Mouse (Mus musculus) heart, embryonic 16.5 days (tissue): ENCODE measurements around the gene Kctd20. TPM values are rescaled to one million over a fixed set of nuclear protein-coding genes. Genes with fewer than 3 reads are reported as not detected.
A peak's percentile ranks its signal among the peaks of the same experiment; 100 is the strongest.

Experiments
- ATAC-seq: fragments of 200-750 bp; cut with Nextera tagmentation; replicated peaks from 2 replicates; pipeline ENCODE4 v1.8.0; 2017; ENCODE audit warnings: moderate number of reproducible peaks; ENCODE audit not compliant: insufficient read depth, low FRiP score; ENCODE audit errors: extremely low read depth
- H3K27ac ChIP-seq: fragments of 300-500 bp; sonication (generic); 2 replicates; pipeline ENCODE4 v1.5.1; 2014; ENCODE audit warnings: mild to moderate bottlenecking, low read length, control low read depth, moderate library complexity
- H3K27me3 ChIP-seq: fragments of 300-500 bp; sonication (generic); 2 replicates; pipeline ENCODE4 v1.6.1; 2014; ENCODE audit warnings: low read length, mixed read lengths; ENCODE audit not compliant: control insufficient read depth, insufficient read depth
- H3K36me3 ChIP-seq: fragments of 300-500 bp; sonication (generic); 2 replicates; pipeline ENCODE4 v1.6.1; 2014; ENCODE audit not compliant: control insufficient read depth, insufficient read depth
- H3K4me1 ChIP-seq: fragments of 300-500 bp; sonication (generic); 2 replicates; pipeline ENCODE4 v1.6.1; 2014; ENCODE audit warnings: low read length, mixed read lengths; ENCODE audit not compliant: control insufficient read depth, insufficient read depth
- H3K4me2 ChIP-seq: fragments of 300-500 bp; sonication (generic); 2 replicates; pipeline ENCODE4 v1.6.1; 2014; ENCODE audit warnings: low read depth, mild to moderate bottlenecking, control low read depth, low read length
- H3K4me3 ChIP-seq: fragments of 300-500 bp; sonication (generic); 2 replicates; pipeline ENCODE4 v1.5.1; 2014; ENCODE audit warnings: mild to moderate bottlenecking, control low read depth, low read length
- H3K9ac ChIP-seq: fragments of 300-500 bp; sonication (generic); 2 replicates; pipeline ENCODE4 v1.6.1; 2014; ENCODE audit warnings: low read length, control low read depth
- H3K9me3 ChIP-seq: fragments of 300-500 bp; sonication (generic); replicated peaks from 2 replicates; pipeline ENCODE4 v1.6.1; 2016; ENCODE audit warnings: low read length; ENCODE audit not compliant: control insufficient read depth
- WGBS: fragments of 180-500 bp; shearing (Covaris S2); extraction: QIAGEN DNeasy Blood & Tissue Kit; methylation state at CpG from one replicate; pipeline ENCODE4 v1.1.7; 2014; 5-methylcytosine and 5-hydroxymethylcytosine counted together
- polyA plus RNA-seq: library from polyadenylated mRNA; unstranded; fragments of >200 nt; fragmentation: Nextera tagmentation; extraction: Ambion mirVana; gene quantifications from 2 replicates; pipeline ENCODE4 v1.2.1, GENCODE M21; 2015

Kctd20 gene
- polyA plus RNA-seq, 1 experiment from 2014 or later = 56.8 TPM

DNA sequence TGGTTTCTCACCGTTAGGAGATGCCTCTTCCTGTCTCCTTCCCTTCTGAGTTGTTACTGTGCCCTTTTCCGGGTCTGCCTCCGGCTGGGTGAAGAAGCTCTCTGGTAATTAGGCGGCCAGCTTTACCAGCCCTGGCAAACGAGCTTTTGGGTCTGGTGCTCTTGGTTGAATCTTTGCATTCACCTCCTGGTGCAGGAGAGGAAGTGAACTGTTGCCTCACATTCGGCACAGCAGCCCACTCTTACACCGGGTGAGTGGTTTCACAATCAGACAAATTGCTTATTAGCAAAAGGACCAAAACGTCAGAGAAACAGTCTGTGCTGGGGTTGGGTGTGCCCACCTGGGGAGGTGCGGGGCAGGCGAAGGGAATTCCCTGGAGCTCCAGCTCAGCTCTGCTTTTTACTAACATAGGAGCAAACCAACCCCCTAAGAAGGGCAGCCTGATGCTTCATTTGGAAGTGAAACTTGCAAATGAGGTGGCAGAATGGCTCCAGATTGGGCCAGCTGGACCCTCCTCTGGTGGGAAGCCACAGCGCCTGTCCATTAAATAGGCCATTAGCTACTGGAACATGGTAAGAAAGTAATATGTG, 15.4 kb downstream of the Kctd20 start:
- Histone ChIP-seq H3K27ac (peak overlapping the region; percentile 35; the same call in 1 of the 2 replicates), H3K4me2 (no peak overlapping the region), H3K4me1 (no peaks in the 10 kb centered on the region), H3K9ac (no peak overlapping the region), H3K4me3 (no peak overlapping the region), H3K36me3 (peaks cover 72% of the 10 kb centered on the region), H3K9me3 (no peaks in the 10 kb centered on the region), H3K27me3 (no peaks in the 10 kb centered on the region)
- 66% methylated on average over 11 of the region's 11 CpGs for WGBS
- ATAC-seq = no peak

DNA sequence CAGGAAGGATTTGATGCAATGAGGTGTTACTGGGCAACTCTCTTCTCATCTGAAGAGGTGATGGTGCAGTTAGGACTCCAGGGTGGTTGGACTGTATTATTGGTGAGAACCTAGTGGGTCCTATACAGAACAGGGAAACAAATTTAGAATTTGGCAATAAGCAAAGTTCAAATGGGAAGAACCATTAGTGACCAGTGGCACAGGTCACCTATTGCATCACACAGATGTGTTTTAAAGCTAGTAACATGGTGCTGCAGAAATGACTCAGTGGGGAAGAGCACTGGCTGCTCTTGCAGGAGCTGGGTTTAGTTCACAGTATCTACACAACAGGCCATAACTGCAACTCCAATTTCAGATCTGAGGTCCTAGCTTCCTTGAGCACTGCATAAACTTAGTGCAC, 18.4 kb downstream of the Kctd20 start:
- H3K27ac ChIP-seq = no peak overlapping the region
- ATAC-seq = no peak
- H3K4me2 ChIP-seq = no peak overlapping the region
- H3K27me3 ChIP-seq = no peaks in the 10 kb centered on the region
- H3K4me1 ChIP-seq = no peaks in the 10 kb centered on the region
- H3K36me3 ChIP-seq = peaks cover 64% of the 10 kb centered on the region
- no peaks in the 10 kb centered on the region for H3K9me3 ChIP-seq
- no peak overlapping the region for H3K4me3 ChIP-seq
- H3K9ac ChIP-seq = no peak overlapping the region

DNA sequence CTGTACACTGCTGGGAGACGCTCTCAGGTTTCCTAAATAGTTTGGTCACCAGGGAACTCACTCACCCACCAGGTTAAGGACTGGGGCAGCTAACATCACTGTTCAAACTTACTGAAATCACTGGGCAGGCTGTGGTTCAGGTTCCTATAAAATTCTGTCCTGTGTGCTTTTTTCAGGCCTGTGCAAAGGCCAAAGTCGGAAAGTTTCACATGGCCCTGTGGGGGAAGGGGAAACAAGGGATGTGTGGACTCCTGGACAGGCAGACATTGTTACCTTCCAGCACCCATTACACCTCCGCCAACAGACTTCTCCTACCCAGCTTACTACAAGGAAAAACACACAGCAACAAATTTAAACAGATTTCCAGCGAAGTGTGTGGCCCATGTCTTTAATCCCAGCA, 27.3 kb downstream of the Kctd20 start:
- Histone ChIP-seq H3K9me3 (no peaks in the 10 kb centered on the region), H3K36me3 (peaks cover 57% of the 10 kb centered on the region), H3K4me2 (no peak overlapping the region), H3K4me1 (no peaks in the 10 kb centered on the region), H3K9ac (no peak overlapping the region), H3K27me3 (no peaks in the 10 kb centered on the region), H3K4me3 (no peak overlapping the region), H3K27ac (no peak overlapping the region)
- WGBS = 81% methylated on average over 4 of the region's 4 CpGs
- ATAC-seq = no peak

DNA sequence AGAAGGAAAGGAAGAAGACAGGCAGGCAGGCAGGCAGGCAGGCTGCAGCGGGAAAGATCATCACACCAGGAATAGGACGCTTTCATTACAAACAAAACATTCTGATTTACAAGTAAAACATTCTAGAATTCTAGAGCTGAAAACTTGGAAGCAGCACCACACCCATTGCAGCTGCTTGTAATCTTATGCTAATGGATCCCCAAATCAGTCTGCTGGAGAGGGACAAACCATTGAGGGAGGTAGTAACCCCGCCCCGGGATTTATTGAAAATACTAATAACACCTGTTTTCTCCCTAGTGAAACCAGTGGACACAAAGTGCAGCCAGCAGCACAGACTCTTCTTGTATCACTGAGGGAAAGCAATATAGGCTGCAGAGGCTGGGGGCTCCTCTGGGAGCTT, 29.3 kb downstream of the Kctd20 start:
- no peak for ATAC-seq
- Histone ChIP-seq H3K4me1 (no peaks in the 10 kb centered on the region), H3K4me3 (no peak overlapping the region), H3K27ac (no peak overlapping the region), H3K36me3 (peaks cover 45% of the 10 kb centered on the region), H3K9me3 (no peaks in the 10 kb centered on the region), H3K27me3 (no peaks in the 10 kb centered on the region), H3K9ac (no peak overlapping the region), H3K4me2 (no peak overlapping the region)
- WGBS = 85% methylated on average over 4 of the region's 4 CpGs

DNA sequence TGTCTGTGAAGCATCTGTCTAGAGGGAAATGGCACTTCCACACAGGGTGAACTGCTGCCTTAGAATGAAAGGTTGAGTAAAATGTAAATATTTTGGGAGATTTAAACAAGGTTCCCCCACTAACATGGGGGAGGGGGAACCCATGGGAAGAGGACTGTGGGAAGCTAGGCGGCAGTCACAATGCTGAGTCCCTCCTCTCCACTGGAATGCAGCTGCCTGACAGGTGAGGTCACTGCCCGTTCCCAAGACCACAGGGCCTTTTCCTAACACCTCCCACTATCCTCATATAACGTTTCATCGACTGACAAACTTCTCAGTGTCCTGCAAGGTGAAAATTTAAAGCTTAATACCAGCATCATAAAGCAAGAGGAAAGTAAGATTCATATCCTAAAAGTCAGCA, 30.8 kb downstream of the Kctd20 start:
- no peaks in the 10 kb centered on the region for H3K9me3 ChIP-seq
- no peaks in the 10 kb centered on the region for H3K4me1 ChIP-seq
- ATAC-seq = no peak
- H3K4me3 ChIP-seq = no peak overlapping the region
- no peaks in the 10 kb centered on the region for H3K27me3 ChIP-seq
- 18% methylated on average over 4 of the region's 4 CpGs for WGBS
- H3K9ac ChIP-seq = no peak overlapping the region
- H3K4me2 ChIP-seq = no peak overlapping the region
- peaks cover 52% of the 10 kb centered on the region for H3K36me3 ChIP-seq
- no peak overlapping the region for H3K27ac ChIP-seq

DNA sequence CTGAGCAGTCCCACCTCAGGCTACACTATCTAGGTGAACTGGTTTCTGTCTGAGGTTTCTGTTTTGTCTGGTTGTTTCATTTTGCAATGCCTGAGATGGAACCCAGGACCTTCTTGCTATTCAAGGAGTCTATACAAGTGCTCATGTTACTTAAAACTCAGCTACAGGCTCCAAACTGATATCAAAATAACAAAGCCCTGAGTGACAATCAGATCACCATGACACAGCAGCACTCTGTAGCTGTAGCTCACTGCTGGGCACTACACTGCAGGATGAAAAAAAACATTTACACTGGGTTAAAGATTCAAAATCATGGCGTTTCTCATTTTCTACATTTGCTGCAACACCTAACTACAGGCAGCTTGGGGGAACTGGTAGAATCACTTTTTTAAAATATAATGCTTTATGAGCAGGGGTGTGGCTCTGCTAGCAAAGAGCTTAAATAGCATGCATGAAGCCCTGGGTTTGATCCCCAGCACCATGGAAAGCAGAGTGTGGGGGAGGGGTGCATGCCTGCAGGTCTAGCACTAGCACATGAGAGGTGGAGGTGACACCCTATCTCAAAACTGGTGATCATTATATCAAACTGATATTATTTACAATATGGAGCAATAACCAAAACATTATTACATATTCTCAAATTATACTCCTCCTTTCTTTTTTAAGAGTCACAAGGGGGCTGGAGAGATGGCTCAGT, 33.1 kb downstream of the Kctd20 start:
- Histone ChIP-seq H3K4me3 (no peak overlapping the region), H3K9ac (no peak overlapping the region), H3K27me3 (no peaks in the 10 kb centered on the region), H3K36me3 (peaks cover 49% of the 10 kb centered on the region), H3K9me3 (no peaks in the 10 kb centered on the region), H3K4me2 (no peak overlapping the region), H3K27ac (no peak overlapping the region), H3K4me1 (no peaks in the 10 kb centered on the region)
- no peak for ATAC-seq
- 76% methylated on average over 1 of the region's 1 CpGs for WGBS

DNA sequence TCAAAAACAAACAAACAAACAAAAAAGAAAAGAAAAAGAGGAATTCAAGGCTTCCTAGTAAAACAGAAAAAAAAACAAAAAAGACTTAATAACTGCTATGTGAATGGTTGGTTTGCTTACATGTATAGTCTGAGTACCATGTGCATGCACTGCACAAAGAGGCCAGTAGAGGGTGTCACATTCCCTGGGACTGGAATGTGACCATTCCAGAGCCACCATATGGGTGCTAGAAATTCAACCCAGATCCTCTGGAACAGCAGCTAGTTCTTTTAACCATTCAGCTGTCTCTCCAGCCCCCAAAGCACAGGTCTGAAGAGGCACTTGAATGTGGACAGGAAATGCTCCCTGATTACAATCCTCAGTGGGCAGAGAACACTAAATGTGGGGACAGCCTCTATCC, 35.1 kb downstream of the Kctd20 start:
- Histone ChIP-seq H3K4me2 (no peak overlapping the region), H3K9me3 (no peaks in the 10 kb centered on the region), H3K36me3 (peaks cover 45% of the 10 kb centered on the region), H3K9ac (no peak overlapping the region), H3K4me3 (no peak overlapping the region), H3K4me1 (peaks cover 7% of the 10 kb centered on the region), H3K27ac (no peak overlapping the region), H3K27me3 (no peaks in the 10 kb centered on the region)
- ATAC-seq = no peak

DNA sequence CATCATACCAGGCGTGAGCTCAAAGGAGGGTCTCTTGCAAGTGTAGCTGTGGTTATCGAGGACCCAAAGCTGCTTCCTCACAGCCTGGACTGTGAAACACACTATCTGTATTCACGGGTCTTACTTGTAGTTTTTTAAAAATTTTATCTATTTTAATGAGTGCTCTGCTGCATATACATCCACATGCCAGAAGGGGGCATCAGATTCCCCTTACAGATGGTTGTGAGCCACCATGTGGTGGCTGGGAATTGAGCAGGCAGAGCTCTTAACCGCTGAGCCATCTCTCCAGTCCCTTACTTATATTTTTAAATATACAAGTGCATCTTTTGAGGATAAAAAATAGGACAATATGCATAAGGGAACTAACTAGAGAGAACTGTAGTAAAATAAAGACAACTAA, 36.0 kb downstream of the Kctd20 start:
- 64% methylated on average over 4 of the region's 4 CpGs for WGBS
- Histone ChIP-seq H3K4me2 (no peak overlapping the region), H3K27ac (no peak overlapping the region), H3K4me3 (no peak overlapping the region), H3K36me3 (peaks cover 42% of the 10 kb centered on the region), H3K27me3 (no peaks in the 10 kb centered on the region), H3K9me3 (no peaks in the 10 kb centered on the region), H3K4me1 (peaks cover 10% of the 10 kb centered on the region), H3K9ac (no peak overlapping the region)
- ATAC-seq = no peak

DNA sequence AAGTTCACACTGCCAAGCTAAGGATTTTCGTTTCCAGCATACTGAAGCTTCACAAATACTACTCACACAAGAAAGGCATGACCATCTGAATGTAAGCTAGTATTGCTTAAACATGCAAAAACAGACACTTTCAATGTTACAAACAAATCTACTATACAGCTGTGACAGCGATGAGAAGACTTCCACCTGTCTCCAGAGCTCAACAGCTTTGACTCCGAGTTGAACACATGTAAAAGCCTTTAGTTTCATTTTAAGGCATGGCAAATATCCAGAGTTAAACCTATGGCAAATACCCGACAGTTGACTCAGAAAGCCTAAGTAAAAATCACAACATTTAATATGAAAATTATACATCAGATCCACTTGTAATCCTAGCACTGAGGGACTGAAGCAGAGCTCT, 36.5 kb downstream of the Kctd20 start:
- H3K27me3 ChIP-seq = no peaks in the 10 kb centered on the region
- WGBS = 87% methylated on average over 4 of the region's 4 CpGs
- no peak for ATAC-seq
- no peaks in the 10 kb centered on the region for H3K9me3 ChIP-seq
- no peak overlapping the region for H3K4me3 ChIP-seq
- H3K9ac ChIP-seq = no peak overlapping the region
- H3K4me2 ChIP-seq = no peak overlapping the region
- H3K4me1 ChIP-seq = peaks cover 10% of the 10 kb centered on the region
- H3K27ac ChIP-seq = no peak overlapping the region
- H3K36me3 ChIP-seq = peaks cover 42% of the 10 kb centered on the region
